Mouse (Mus musculus): ENCODE data around the gene Samhd1. TPM values are rescaled to one million over a fixed set of nuclear protein-coding genes. Genes with fewer than 3 reads are reported as not detected.

The Samhd1 gene
- total RNA-seq, 2 experiments from 2014 or later: 12.7 to 13.9 TPM

DNA sequence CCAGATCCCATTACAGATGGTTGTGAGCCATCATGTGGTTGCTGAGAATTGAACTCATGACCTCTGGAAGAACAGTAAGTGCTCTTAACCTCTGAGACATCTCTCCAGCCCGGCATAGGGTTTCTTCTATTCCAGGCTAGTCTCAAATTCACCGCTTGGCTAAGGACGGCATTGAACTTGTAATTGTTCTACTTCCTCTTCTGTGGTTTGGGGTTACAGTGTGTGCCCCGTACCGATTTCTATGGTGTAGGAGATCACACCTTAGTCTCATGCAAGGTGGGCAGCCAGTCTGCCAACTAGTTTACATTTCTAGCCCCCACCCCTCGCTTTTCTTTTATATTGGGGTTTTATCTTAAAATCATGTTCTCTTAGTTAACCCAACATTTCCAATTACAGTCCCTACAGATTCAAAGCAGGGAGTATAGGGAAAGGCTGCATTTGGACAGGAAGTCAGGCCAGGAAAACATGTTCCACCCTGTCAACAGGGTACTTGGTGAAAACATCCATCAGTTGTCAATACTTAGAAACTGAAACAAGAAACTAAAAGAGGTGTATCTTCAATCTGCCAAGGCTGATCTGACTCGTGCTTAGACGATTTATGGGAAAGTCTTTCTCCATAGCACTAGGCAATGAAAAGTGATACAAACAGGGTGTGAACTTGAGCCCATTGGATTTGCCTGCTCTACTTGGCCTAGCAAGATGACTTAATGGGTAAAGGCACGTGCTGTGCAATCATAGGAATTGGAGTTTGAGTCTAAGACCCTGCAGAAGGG is 3.1 kb upstream of the Samhd1 start:
- DNase-seq (ENCODE audit: low spot score in 2 of 2): no peak

DNA sequence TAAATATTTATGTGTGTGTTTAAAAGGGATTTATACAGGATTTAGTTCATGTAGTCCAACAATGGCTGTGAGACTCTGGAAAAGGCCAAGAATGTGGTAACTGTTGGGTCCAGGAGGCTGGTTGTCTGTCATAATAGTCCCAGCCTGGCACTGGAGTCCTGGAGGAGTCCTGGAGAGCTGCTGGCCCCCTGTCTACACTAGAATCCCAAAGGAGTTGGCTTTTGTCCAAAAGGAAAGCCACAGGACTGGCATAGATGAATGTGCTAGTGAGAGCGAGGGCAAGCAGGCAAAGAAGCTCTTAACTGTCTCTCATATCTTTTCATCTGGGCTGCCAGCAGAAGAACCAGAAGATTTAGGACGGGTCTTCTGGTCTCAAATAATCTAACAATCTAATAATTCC is 1.6 kb upstream of the Samhd1 start:
- no peak for DNase-seq (ENCODE audit: low spot score in 2 of 2)

DNA sequence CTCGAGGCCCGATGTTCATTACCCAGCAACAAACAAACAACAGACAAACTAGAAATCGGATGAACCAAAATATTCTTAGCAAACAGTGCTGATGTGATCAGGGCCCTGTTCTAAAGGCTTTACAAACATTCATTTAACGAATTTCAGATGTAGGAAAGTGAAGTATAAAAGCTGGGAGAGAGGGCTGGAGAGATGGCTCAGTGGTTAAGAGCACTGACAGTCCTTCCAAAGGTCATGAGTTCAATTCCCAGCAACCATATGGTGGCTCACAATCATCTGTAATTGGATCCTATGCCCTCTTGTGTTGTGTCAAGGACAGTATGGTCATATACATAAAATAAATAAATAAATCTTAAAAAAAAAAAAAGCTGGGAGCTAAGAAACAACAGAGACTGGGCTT is 1.1 kb upstream of the Samhd1 start:
- DNase-seq (ENCODE audit: low spot score in 2 of 2): no peak

DNA sequence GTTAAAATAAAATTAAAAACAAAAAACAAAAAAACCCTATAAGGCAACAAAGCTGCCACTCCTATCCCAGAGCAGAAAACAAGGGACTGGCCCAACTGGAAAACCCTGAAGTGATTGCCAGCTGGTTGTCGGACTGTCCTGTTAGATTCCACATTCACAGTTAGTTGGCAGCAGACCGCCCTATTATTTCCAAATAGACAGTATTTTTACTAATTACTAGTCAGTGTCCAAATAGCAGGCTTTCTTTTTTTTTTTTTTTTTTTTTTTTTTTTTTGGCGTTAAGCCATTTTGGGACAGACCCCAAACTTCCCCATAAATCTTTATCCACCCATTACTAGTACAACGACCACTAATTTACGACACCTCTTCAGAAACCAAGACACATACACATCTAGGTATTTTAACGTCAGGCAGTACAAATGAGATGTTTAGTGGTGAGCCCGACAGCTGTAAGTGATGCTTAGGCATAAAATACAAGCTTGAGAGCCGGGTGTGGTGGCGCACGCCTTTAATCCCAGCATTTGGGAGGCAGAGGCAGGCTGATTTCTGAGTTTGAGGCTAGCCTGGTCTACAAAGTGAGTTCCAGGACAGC is 560 bp upstream of the Samhd1 start:
- DNase-seq (ENCODE audit: low spot score in 2 of 2): no peak

DNA sequence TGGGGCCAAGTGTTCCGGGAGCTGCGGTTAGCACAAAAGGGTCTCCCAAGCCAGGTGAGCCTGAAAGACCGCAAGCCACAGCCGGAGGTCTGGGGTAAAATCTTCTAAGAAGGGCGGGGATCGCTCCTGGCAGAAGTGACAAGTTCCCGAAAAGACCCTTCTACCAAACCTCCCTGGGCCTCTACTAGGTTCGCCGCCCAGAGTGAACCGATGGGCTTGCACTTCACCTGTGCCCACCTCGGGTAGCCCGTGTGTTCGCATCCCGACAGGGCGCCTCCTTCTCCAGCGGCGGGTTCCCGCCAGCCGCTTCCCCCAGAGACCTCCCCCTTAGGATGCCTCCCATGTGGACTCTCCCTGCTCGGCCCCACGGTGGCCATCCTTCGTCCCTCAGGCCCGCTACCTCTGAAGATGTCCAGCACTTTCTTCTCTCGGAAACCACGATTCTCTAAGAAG is 560 bp downstream of the Samhd1 start:
- peak in 1 of 2 experiments; percentile 4 for DNase-seq (ENCODE audit: low spot score in 2 of 2)

DNA sequence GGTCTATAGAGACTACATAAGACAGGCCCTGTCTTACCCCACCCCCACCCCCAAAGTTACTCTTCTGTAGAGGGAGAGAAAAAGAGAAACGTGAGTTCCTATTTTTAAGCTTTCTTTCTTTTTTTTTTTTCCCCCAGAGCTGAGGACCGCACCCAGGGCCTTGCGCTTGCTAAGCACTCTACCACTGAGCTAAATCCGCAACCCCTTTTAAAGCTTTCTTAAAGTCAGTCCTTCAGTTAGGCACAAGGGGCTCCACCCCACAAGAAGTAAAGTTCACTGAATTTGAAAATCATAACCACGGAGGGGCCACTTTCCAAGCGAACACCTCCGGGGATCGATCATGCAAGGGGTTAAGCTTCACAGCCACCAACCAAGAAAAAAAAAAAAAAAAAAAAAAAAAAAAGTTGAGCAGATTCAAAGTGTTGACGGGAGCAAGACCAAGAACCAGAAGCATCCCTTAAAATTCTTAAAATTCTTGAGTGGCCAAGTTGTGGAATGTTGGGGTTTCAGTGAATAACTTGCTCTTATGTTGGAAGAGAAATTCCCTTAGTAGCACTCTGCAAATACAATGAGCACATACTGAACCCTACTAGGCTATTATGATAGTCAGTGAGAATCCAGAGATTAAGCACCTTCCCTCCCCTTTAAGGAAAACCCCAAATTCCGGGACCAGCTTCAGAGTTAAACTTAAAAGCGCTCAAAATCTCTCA is 1.1 kb downstream of the Samhd1 start:
- DNase-seq (ENCODE audit: low spot score in 2 of 2): no peak

DNA sequence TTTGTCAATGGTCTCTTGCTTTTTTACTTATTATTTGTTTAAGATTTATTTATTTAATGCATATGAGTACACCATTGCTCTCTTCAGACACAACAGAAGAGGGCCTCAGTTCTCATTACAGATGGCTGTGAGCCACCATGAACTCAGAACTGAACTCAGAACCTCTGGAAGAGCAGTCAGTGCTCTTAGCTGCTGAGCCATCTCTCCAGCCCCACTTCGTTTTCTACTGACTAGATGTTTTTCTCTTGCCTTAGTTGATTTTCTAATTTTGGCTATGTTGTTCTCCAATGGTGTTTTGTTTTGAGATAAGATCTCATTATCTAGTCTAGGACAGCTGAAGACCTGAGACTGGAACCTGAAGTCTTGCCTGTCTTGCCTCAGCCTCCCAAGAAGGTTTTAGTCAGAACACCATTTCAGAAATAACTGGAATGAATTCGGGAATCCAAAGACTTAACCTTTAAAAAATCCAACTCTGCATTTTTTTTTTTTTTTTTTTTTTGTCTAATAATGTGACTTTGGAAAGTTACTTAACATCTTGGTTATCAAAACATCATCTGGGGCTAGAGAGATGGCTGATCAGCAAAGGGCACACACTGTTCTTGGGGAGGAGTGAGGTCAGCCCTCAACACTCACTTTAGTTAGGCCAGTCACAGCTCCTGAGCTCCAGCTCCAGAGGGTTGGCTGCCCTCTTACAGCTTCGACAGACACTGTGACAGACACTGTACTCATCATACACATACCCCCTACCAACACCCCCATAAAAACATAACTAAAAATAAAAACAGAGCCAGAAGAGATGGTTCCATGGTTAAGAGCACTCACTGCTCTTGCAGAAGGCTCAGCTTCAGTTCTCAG is 2.2 kb downstream of the Samhd1 start:
- no peak for DNase-seq (ENCODE audit: low spot score in 2 of 2)

DNA sequence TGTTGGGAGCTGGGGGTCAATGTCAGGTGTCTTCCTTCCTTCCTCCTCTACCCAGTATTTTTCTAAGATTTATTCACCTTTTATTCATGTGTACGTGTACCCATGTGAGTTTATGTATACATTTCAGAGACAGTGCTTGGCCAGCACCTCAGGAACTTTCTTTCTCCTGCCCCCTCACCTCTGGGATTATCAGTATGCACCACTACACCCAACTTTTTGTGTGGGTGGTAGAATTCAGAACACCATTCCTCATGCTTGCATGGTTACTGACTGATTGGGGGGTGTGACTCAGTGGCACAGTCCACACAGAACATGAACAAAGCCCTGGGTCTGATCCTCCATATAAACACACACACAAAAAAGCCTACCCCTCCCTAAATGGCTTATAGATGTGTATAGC is 3.0 kb downstream of the Samhd1 start:
- no peak for DNase-seq (ENCODE audit: low spot score in 2 of 2)

DNA sequence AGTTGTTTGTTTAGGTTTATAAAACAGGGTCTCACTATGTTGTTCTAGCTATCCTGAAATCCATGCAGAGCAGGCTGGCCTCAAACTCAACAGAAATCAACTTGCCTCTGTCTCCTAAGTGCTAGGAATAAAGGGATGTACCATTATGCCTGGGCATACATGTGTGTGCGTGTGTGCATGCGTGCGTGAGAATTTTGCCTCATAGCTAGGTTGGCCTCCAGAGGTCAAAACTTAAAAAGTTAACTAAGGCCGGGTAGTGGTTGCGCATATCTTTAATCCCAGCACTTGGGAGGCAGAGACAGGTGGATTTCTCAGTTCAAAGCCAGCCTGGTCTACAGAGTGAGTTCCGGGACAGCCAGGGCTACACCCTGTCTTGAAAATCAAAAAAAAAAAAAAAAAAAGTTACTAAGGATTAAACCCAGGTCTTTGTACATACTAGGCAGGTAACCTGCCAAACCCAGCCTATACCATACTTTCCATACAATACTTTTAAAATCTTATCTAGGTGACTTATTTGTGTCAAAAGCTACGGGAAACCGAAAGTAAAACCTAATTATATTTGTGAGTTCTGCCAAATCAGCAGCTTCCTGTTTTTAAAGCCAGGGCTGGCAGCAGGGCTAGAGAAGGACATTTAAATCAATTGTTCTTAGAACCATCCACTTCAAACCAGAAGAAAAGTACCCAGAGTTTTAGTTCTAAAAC is 4.1 kb downstream of the Samhd1 start:
- no peak for DNase-seq (ENCODE audit: low spot score in 2 of 2)

DNA sequence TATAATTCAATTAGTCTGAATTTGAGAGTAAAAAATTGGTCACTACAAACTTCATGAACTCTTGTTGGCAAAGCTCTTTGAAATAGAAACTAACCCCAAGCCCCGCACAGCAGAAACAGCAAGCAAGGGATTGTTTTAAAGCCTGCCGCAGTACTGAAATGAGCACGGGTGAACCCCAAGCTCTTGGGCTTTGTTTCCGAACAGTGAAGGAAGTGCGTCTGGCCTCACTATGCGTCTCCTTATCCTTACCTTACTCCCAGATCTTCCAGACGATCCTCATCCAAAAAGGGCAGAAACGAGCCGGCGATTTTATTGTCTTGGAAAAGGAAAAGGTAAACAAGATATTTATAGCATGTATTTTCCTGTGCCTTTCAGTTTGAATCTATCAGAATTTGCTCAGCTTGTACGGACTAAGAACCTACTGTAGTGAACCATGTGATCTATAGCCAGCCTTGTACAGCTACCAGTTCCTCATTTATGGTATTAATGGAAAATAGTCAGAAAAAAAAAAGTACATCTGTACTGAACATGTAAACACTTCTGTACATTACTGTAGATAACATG is 5.4 kb downstream of the Samhd1 start:
- DNase-seq (ENCODE audit: low spot score in 2 of 2): no peak

DNA sequence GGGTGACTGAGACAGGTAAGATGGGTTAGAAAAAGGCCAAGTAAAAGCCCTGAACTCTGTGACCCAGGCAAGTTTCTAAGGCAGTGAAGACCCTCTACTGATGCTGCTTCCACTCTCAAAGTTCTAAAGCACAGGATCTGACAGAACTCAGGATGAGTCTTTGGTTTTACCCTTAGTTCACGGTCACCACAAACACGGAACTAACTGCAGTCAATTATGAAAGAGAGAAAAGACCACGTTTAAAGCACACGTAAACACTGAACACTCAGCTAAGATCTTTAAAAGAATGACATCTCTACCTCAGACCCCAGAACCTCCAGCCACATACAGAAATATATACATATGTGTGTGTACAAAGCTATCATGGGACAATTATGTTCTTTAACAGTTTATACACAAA is 6.0 kb downstream of the Samhd1 start:
- no peak for DNase-seq (ENCODE audit: low spot score in 2 of 2)

- DNase-seq (ENCODE audit: low spot score in 2 of 2): no peak
Observed at GRCm38 (mm10) chr2:157128072-157128471, 7.0 kb downstream of the Samhd1 start.

- DNase-seq (ENCODE audit: low spot score in 2 of 2): no peak
Observed at GRCm38 (mm10) chr2:157127370-157127769, 7.7 kb downstream of the Samhd1 start.

- no peak for DNase-seq (ENCODE audit: low spot score in 2 of 2)
Observed at GRCm38 (mm10) chr2:157125246-157125645, 9.8 kb downstream of the Samhd1 start.

- DNase-seq (ENCODE audit: low spot score in 2 of 2): no peak
Observed at GRCm38 (mm10) chr2:157121766-157122165, 13.3 kb downstream of the Samhd1 start.

DNA sequence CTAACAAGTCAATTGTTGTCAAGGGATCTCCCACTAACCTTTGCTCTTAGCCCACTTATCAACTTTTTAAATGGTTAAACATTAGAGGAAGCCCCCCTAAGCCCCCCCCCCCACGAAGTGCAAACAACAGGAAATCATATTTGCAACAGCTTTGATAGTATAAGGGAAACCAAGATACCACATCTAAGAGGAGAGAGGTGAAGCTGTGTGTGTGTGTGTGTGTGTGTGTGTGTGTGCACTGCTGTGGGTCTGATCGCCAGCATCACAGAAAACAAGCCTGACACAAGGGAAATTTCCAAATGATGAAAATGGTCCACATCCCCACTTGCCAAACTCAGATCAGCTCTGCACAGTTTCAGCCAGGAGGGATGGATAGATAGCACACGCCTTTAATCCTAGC is 16.0 kb downstream of the Samhd1 start:
- DNase-seq (ENCODE audit: low spot score in 2 of 2): no peak

DNA sequence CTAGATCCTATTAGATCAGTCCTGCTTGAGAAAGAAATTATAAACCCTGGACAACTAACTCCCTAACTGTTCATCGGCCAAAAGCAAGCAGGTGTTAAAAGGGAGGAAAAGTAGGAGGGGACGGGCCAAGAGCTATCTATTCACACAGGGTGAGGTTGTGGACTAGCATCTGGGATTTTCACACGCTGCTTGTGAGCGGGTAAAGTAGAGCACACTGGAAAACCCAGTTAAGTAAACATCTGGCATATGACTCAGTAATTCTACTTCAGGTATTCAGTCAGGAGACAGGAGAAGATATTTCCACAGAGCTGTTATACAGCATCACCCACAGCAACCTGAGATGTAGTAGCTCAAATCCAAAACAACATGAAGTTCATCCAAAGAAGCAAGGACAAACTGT is 16.5 kb downstream of the Samhd1 start:
- no peak for DNase-seq (ENCODE audit: low spot score in 2 of 2)

DNA sequence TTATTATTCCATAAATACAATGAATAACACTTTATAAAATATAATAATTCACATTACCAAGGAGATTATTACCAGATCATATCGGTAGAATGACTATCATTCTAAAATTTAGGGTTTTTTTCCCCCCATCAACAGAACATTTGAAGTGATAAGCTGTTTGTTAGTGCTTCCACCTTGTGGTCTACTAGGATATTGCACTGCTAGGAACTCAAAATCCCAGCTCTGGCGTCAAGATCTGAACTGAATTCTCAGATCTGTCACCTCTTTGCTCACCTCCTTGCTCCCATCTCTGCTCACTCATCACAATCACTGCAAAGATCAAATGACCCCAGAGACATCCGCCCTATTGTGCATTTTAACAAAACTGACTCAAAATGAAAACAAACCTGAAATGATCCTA is 18.1 kb downstream of the Samhd1 start:
- DNase-seq (ENCODE audit: low spot score in 2 of 2): peak in 1 of 2 experiments; percentile 34

DNA sequence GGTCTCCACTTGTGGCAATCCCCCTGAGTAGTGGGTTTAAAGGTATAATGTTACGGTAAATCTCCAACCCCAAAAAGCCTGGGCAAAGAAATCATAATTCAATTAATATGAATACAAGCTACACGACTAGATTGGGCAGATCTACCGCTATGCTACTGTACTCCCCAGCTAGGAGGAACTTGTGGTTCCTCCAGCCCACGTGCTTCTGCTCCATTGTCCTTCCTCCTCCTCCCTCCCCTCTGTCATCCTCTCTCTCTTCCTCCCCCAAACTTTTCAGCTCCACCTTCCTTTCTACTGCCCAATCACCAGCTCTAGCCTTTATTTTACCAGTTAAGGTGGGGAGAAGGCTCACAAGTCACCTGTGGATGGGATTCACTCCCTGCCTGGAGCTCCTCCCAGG is 26.8 kb downstream of the Samhd1 start:
- no peak for DNase-seq (ENCODE audit: low spot score in 2 of 2)

- no peak for DNase-seq (ENCODE audit: low spot score in 2 of 2)
Observed at GRCm38 (mm10) chr2:157104454-157104853, 30.6 kb downstream of the Samhd1 start.

Data from left cerebral cortex, adult 18-20 months (tissue).